Mouse (Mus musculus) MEL (cell line): ENCODE data around the gene Cryge. TPM values are rescaled to one million over a fixed set of nuclear protein-coding genes. Genes with fewer than 3 reads are reported as not detected.

Experiments used
- DNase-seq: peaks from one replicate; pipeline ENCODE4 v3.0.0; 2011; ENCODE audit warnings: low read depth, low spot score
- H3K27ac ChIP-seq: 2 replicates; pipeline ENCODE4 v1.5.1; 2012; ENCODE audit warnings: low read depth, mild to moderate bottlenecking, control low read depth, low read length, moderate library complexity; ENCODE audit not compliant: control insufficient read depth
- H3K27me3 ChIP-seq, 2 experiments: fragments of 150-350 bp in 1 of 2; sonication (generic) in 1 of 2; 2 replicates each; pipeline ENCODE4 v1.6.1; 2012; ENCODE audit warnings: low read length in 2 of 2, mild to moderate bottlenecking in 2 of 2, improper control_type of control experiment in 1 of 2, moderate library complexity in 1 of 2; ENCODE audit not compliant: insufficient read depth in 2 of 2, control insufficient read depth in 1 of 2
- H3K36me3 ChIP-seq, 2 experiments: 2 replicates each; pipeline ENCODE4 v1.6.1; 2012 to 2014; ENCODE audit warnings: low read length in 2 of 2, improper control_type of control experiment in 1 of 2, inconsistent platforms in 1 of 2, mild to moderate bottlenecking in 1 of 2; ENCODE audit not compliant: insufficient read depth in 2 of 2, control insufficient read depth in 1 of 2
- H3K4me1 ChIP-seq, 2 experiments: fragments of 150-350 bp in 1 of 2; sonication (generic) in 1 of 2; 2 replicates each; pipeline ENCODE4 v1.6.1; 2012; ENCODE audit warnings: low read length in 2 of 2, improper control_type of control experiment in 1 of 2, mild to moderate bottlenecking in 1 of 2; ENCODE audit not compliant: insufficient read depth in 2 of 2, control insufficient read depth in 1 of 2
- H3K4me3 ChIP-seq, 2 experiments: fragments of 150-350 bp in 1 of 2; sonication (generic) in 1 of 2; 2 replicates each; pipeline ENCODE4 v1.5.1; 2012; ENCODE audit warnings: low read depth in 2 of 2, low read length in 2 of 2, mild to moderate bottlenecking in 2 of 2, moderate library complexity in 2 of 2, control low read depth in 1 of 2, improper control_type of control experiment in 1 of 2; ENCODE audit not compliant: control insufficient read depth in 1 of 2, insufficient read depth in 1 of 2
- H3K79me2 ChIP-seq: 2 replicates; pipeline ENCODE4 v1.6.1; 2012; ENCODE audit warnings: mild to moderate bottlenecking, low read length, moderate library complexity; ENCODE audit not compliant: control insufficient read depth, poor library complexity, insufficient read depth
- H3K9ac ChIP-seq: 2 replicates; pipeline ENCODE4 v1.6.1; 2012; ENCODE audit warnings: low read depth, mild to moderate bottlenecking, control low read depth, low read length, moderate library complexity; ENCODE audit not compliant: control insufficient read depth, poor library complexity, severe bottlenecking
- H3K9me3 ChIP-seq: fragments of 150-350 bp; sonication (generic); replicated peaks from 2 replicates; pipeline ENCODE4 v1.6.1; 2012; ENCODE audit warnings: mild to moderate bottlenecking, low read length, improper control_type of control experiment, moderate library complexity; ENCODE audit not compliant: insufficient read depth
- CHD1 ChIP-seq: IDR thresholded peaks from 2 replicates; pipeline ENCODE4 v1.6.1; 2012; ENCODE audit warnings: low read depth, mild to moderate bottlenecking, inconsistent platforms, low read length, improper control_type of control experiment
- CTCF ChIP-seq, 3 experiments: IDR thresholded peaks in 2 of 3; conservative IDR thresholded peaks in 1 of 3; 2 replicates each; pipeline ENCODE4 v1.5.1; 2011 to 2012; ENCODE audit warnings: low read length in 3 of 3, low read depth in 2 of 3, mild to moderate bottlenecking in 2 of 3, improper control_type of control experiment in 1 of 3, inconsistent platforms in 1 of 3, mixed read lengths in 1 of 3, moderate library complexity in 1 of 3; ENCODE audit not compliant: control insufficient read depth in 1 of 3, insufficient read depth in 1 of 3, poor library complexity in 1 of 3, severe bottlenecking in 1 of 3
- E2F4 ChIP-seq: IDR thresholded peaks from 2 replicates; pipeline ENCODE4 v1.6.1; 2011; ENCODE audit warnings: low read depth, low read length, improper control_type of control experiment, borderline replicate concordance
- ELF1 ChIP-seq: IDR thresholded peaks from 2 replicates; pipeline ENCODE4 v1.6.1; 2014; ENCODE audit warnings: low read depth, mild to moderate bottlenecking, inconsistent platforms, low read length, improper control_type of control experiment, moderate library complexity
- EP300 ChIP-seq, 2 experiments: IDR thresholded peaks; 2 replicates each; pipeline ENCODE4 v1.6.1; 2011; ENCODE audit warnings: improper control_type of control experiment in 2 of 2, low read length in 2 of 2, low read depth in 1 of 2, mild to moderate bottlenecking in 1 of 2
- GATA1 ChIP-seq: IDR thresholded peaks from 2 replicates; pipeline ENCODE4 v1.6.1; 2011; ENCODE audit warnings: low read depth, low read length, improper control_type of control experiment
- KAT2A ChIP-seq: conservative IDR thresholded peaks from 2 replicates; pipeline ENCODE4 v1.6.1; 2012; ENCODE audit warnings: low read depth, low read length, improper control_type of control experiment, inconsistent platforms
- MAX ChIP-seq: IDR thresholded peaks from 2 replicates; pipeline ENCODE4 v1.6.1; 2011; ENCODE audit warnings: low read length, improper control_type of control experiment
- MEF2A ChIP-seq: IDR thresholded peaks from 2 replicates; pipeline ENCODE4 v1.6.1; 2014; ENCODE audit warnings: low read depth, mild to moderate bottlenecking, inconsistent platforms, low read length, improper control_type of control experiment; ENCODE audit not compliant: poor library complexity, insufficient replicate concordance, severe bottlenecking; ENCODE audit errors: extremely low read depth
- MXI1 ChIP-seq: IDR thresholded peaks from 2 replicates; pipeline ENCODE4 v1.6.1; 2011; ENCODE audit warnings: mild to moderate bottlenecking, low read depth, low read length, improper control_type of control experiment
- MYB ChIP-seq: IDR thresholded peaks from 2 replicates; pipeline ENCODE4 v1.6.1; 2011; ENCODE audit warnings: mild to moderate bottlenecking, low read depth, low read length, improper control_type of control experiment
- MYC ChIP-seq: IDR thresholded peaks from 2 replicates; pipeline ENCODE4 v1.6.1; 2011; ENCODE audit warnings: low read depth, mild to moderate bottlenecking, low read length, improper control_type of control experiment, moderate library complexity
- NRF1 ChIP-seq: IDR thresholded peaks from 2 replicates; pipeline ENCODE4 v1.6.1; 2014; ENCODE audit warnings: low read depth, mild to moderate bottlenecking, inconsistent platforms, low read length, improper control_type of control experiment, moderate library complexity; ENCODE audit not compliant: poor library complexity, insufficient read depth, severe bottlenecking
- POLR2A ChIP-seq, 2 experiments: IDR thresholded peaks; 2 replicates each; pipeline ENCODE4 v1.6.1; 2011 to 2012; ENCODE audit warnings: low read length in 2 of 2, mild to moderate bottlenecking in 2 of 2, control low read depth in 1 of 2, improper control_type of control experiment in 1 of 2, low read depth in 1 of 2, moderate library complexity in 1 of 2; ENCODE audit not compliant: control insufficient read depth in 1 of 2, insufficient read depth in 1 of 2, poor library complexity in 1 of 2
- POLR2AphosphoS2 ChIP-seq: IDR thresholded peaks from 2 replicates; pipeline ENCODE4 v1.6.1; 2011; ENCODE audit warnings: low read length, improper control_type of control experiment
- POLR2AphosphoS5 ChIP-seq: IDR thresholded peaks from 2 replicates; pipeline ENCODE4 v1.6.1; 2012; ENCODE audit warnings: low read depth, borderline replicate concordance, mild to moderate bottlenecking, inconsistent platforms, low read length, moderate library complexity, mixed read lengths
- RAD21 ChIP-seq: IDR thresholded peaks from 2 replicates; pipeline ENCODE4 v1.6.1; 2011; ENCODE audit warnings: mild to moderate bottlenecking, low read depth, low read length, improper control_type of control experiment
- RCOR1 ChIP-seq: IDR thresholded peaks from 2 replicates; pipeline ENCODE4 v1.6.1; 2012; ENCODE audit warnings: low read depth, mild to moderate bottlenecking, inconsistent platforms, low read length, improper control_type of control experiment
- SMC3 ChIP-seq: IDR thresholded peaks from 2 replicates; pipeline ENCODE4 v1.6.1; 2011; ENCODE audit warnings: low read depth, low read length, improper control_type of control experiment
- TBP ChIP-seq: IDR thresholded peaks from 2 replicates; pipeline ENCODE4 v1.8.0; 2011; ENCODE audit warnings: low read depth, low read length, improper control_type of control experiment
- TCF12 ChIP-seq: IDR thresholded peaks from 2 replicates; pipeline ENCODE4 v1.6.1; 2014; ENCODE audit warnings: low read depth, mild to moderate bottlenecking, inconsistent platforms, low read length, improper control_type of control experiment, moderate library complexity
- USF1 ChIP-seq: IDR thresholded peaks from 2 replicates; pipeline ENCODE4 v1.6.1; 2014; ENCODE audit warnings: low read depth, mild to moderate bottlenecking, inconsistent platforms, low read length, improper control_type of control experiment, moderate library complexity
- ZC3H11A ChIP-seq: IDR thresholded peaks from 2 replicates; pipeline ENCODE4 v1.6.1; 2012; ENCODE audit warnings: low read depth, mild to moderate bottlenecking, inconsistent platforms, low read length, improper control_type of control experiment
- ZKSCAN1 ChIP-seq: IDR thresholded peaks from 2 replicates; pipeline ENCODE4 v1.6.1; 2012; ENCODE audit warnings: low read depth, mild to moderate bottlenecking, inconsistent platforms, low read length, improper control_type of control experiment, moderate library complexity
- ZMIZ1 ChIP-seq: IDR thresholded peaks from 2 replicates; pipeline ENCODE4 v1.6.1; 2012; ENCODE audit warnings: low read depth, mild to moderate bottlenecking, inconsistent platforms, low read length, improper control_type of control experiment, moderate library complexity
- ZNF384 ChIP-seq: IDR thresholded peaks from 2 replicates; pipeline ENCODE4 v1.6.1; 2012; ENCODE audit warnings: low read depth, mild to moderate bottlenecking, inconsistent platforms, low read length, improper control_type of control experiment
- polyA plus RNA-seq, 2 experiments: library from polyadenylated mRNA; stranded (reverse) in 1 of 2; unstranded in 1 of 2; fragments of >175 nt in 1 of 2; fragments of >200 nt in 1 of 2; gene quantifications; 2 replicates each; pipeline versions ENCODE4 v1.2.1 to v1.2.4; 2012; ENCODE audit warnings: low replicate concordance in 2 of 2, low read depth in 1 of 2; ENCODE audit not compliant: insufficient read length in 2 of 2, insufficient read depth in 1 of 2, missing spikeins in 1 of 2
- total RNA-seq: library from RNA; depleted of rRNA; stranded (reverse); fragments of 300-350 nt; gene quantifications from 2 replicates; pipeline ENCODE4 v1.2.3, GENCODE M21; 2012

Cryge gene
- total and polyA plus RNA-seq, 3 experiments = not detected

GRCm38 (mm10) chr1:65035513-65035912 lies 15.4 kb downstream of the Cryge start:
- Histone ChIP-seq H3K27me3 (peaks cover 1 to 2% of the 10 kb centered on the region in 2 experiments; a peak in 1 of 4 replicates), H3K79me2 (no peaks in the 10 kb centered on the region), H3K27ac (no peak overlapping the region), H3K9me3 (no peaks in the 10 kb centered on the region), H3K4me3 (no peak overlapping the region), H3K4me1 (no peaks in the 10 kb centered on the region)
- TF ChIP-seq E2F4 (no peak), MAX (no peak), ZC3H11A (no peak), POLR2A (IDR thresholded peaks at IDR 0.05; ENCODE audit: control insufficient read depth in 1 of 2, insufficient read depth in 1 of 2, low read depth in 1 of 2, low read length in 2 of 2, poor library complexity in 1 of 2) (no peak), TBP (no peak), MEF2A (no peak), USF1 (no peak)
- TF ChIP-seq, all 39 proteins: peak for 0
- Histone ChIP-seq H3K36me3 (no peaks in the 10 kb centered on the region), H3K9ac (no peak overlapping the region)
- no peak for DNase-seq

- Histone ChIP-seq H3K4me1 (no peaks in the 10 kb centered on the region), H3K36me3 (no peaks in the 10 kb centered on the region), H3K9me3 (no peaks in the 10 kb centered on the region), H3K27ac (no peak within 1 kb of the TSS), H3K79me2 (no peaks in the 10 kb centered on the region), H3K9ac (no peak within 1 kb of the TSS), H3K4me3 (no peak within 1 kb of the TSS), H3K27me3 (peaks cover 1 to 2% of the 10 kb centered on the region in 2 experiments; a peak in 1 of 4 replicates)
- no peak for DNase-seq
- TF ChIP-seq POLR2AphosphoS5 = no peak
- no peak for TF ChIP-seq TCF12
- TF ChIP-seq TBP = no peak
- no peak for TF ChIP-seq CHD1
- no peak for TF ChIP-seq EP300 (IDR thresholded peaks at IDR 0.05; ENCODE audit: low read depth in 1 of 2, low read length in 2 of 2)
- TF ChIP-seq SMC3 = no peak
- TF ChIP-seq CTCF (IDR thresholded peaks at IDR 0.05 in 2 of 3, conservative IDR thresholded peaks at IDR 0.05 in 1 of 3; ENCODE audit: control insufficient read depth in 1 of 3, insufficient read depth in 1 of 3, low read depth in 2 of 3, low read length in 3 of 3, poor library complexity in 1 of 3, severe bottlenecking in 1 of 3) = no peak
- no peak for TF ChIP-seq KAT2A
Observed at GRCm38 (mm10) chr1:65032641-65033040, 18.3 kb downstream of the Cryge start, which contains the start of gene Akr1cl. Akr1cl (minus strand) TSS chr1:65032759.

GRCm38 (mm10) chr1:65028206-65028605 lies 22.7 kb downstream of the Cryge start:
- H3K9ac ChIP-seq = no peak overlapping the region
- H3K27ac ChIP-seq = no peak overlapping the region
- H3K9me3 ChIP-seq = no peaks in the 10 kb centered on the region
- H3K4me3 ChIP-seq = no peak overlapping the region
- no peak for DNase-seq
- no peaks in the 10 kb centered on the region for H3K79me2 ChIP-seq
- no peaks in the 10 kb centered on the region for H3K4me1 ChIP-seq
- TF ChIP-seq TCF12 (no peak), ZMIZ1 (no peak), MAX (no peak), MEF2A (no peak), ELF1 (no peak), GATA1 (no peak), E2F4 (no peak), EP300 (IDR thresholded peaks at IDR 0.05; ENCODE audit: low read depth in 1 of 2, low read length in 2 of 2) (no peak), ZNF384 (no peak), RCOR1 (no peak), RAD21 (no peak), NRF1 (no peak), KAT2A (no peak), MYB (no peak), MYC (no peak), MXI1 (no peak), POLR2AphosphoS2 (no peak), ZKSCAN1 (no peak), TBP (no peak)
- H3K36me3 ChIP-seq = no peaks in the 10 kb centered on the region
- H3K27me3 ChIP-seq = peaks cover 2 to 3% of the 10 kb centered on the region in 2 experiments; a peak in 1 of 4 replicates
